In the genomic region with DNA sequence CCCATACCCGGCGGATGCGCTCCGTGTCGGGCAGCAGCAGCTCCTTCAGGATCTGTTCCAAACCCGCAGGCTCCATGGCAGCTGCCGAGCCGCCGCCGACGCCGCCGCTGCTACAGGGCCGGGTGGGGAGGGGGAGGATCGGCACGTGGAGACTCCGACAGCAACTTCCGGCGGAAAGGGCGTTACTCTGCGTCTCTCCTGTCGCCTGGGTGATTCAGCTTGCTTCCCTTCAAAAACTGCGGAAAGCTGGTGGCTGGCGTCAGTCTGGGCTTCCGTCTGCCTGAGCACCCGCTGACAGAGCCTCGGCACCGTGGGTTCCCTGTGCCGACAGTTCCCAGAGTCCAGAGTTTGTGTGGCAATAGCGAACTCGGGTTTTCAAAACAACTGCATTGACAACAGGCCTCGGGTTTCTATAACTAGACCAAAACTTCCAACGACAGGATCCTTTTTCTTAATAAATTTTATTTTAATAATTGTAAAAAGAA, we compare ENCODE assay signal across 8 mouse cellular contexts. TPM values are rescaled to one million over a fixed set of nuclear protein-coding genes. Genes with fewer than 3 reads are reported as not detected.
DNase-seq lines count a peak whose midpoint lies in the region; ATAC-seq and TF ChIP-seq lines count a peak whose summit lies in the region.

A gene (minus strand): TSS at position 435 of the 485 bp plus-strand sequence.

- H3K4me2 ChIP-seq in heart, embryonic 12.5 days: peak within 1 kb of the TSS; percentile 98
- peak within 1 kb of the TSS; percentile 66 for H3K4me2 ChIP-seq in kidney, postnatal 0 days (ENCODE audit: low read length)
- peak within 1 kb of the TSS; percentile 94 for H3K4me2 ChIP-seq in liver, embryonic 11.5 days
- peak within 1 kb of the TSS; percentile 90 for H3K4me2 ChIP-seq in stomach, embryonic 14.5 days (replicated peaks; ENCODE audit: low read depth, low read length)

- H3K4me3 ChIP-seq in C2C12 (ENCODE audit: insufficient read depth, poor library complexity, severe bottlenecking): peak within 1 kb of the TSS; percentile 68
- peak within 1 kb of the TSS; percentile 71 for H3K4me3 ChIP-seq in erythroblast, embryonic 14.5 days (replicated peaks)
- peak within 1 kb of the TSS; percentile 89 for H3K4me3 ChIP-seq in heart, embryonic 12.5 days
- H3K4me3 ChIP-seq in kidney, postnatal 0 days (replicated peaks; ENCODE audit: low read depth, low read length): peak within 1 kb of the TSS; percentile 53
- H3K4me3 ChIP-seq in liver, embryonic 11.5 days (ENCODE audit: low read depth, low read length): peak within 1 kb of the TSS; percentile 78
- H3K4me3 ChIP-seq in stomach, embryonic 14.5 days (ENCODE audit: low read depth, low read length): peak within 1 kb of the TSS; percentile 58

- peaks cover 39% of the 10 kb centered on the region for H3K4me1 ChIP-seq in erythroblast, embryonic 14.5 days (ENCODE audit: control insufficient read depth)
- H3K4me1 ChIP-seq in heart, embryonic 12.5 days (replicated peaks): peaks cover 18% of the 10 kb centered on the region
- H3K4me1 ChIP-seq in kidney, postnatal 0 days (replicated peaks; ENCODE audit: insufficient read depth, low read length): no peaks in the 10 kb centered on the region
- H3K4me1 ChIP-seq in liver, embryonic 11.5 days (replicated peaks; ENCODE audit: control insufficient read depth, insufficient read depth, low read length): peaks cover 12% of the 10 kb centered on the region
- peaks cover 5% of the 10 kb centered on the region; the same call in 1 of the 2 replicates for H3K4me1 ChIP-seq in stomach, embryonic 14.5 days (ENCODE audit: control insufficient read depth, insufficient read depth, low read length)

- peak; percentile 32; the same call in 1 of the 2 replicates for TF ChIP-seq POLR2A in brain, embryonic 14.5 days (IDR thresholded peaks at IDR 0.05; ENCODE audit: borderline replicate concordance, extremely low read depth, insufficient read depth, insufficient read length, poor library complexity, severe bottlenecking)

- peaks cover 22% of the 10 kb centered on the region for H3K79me3 ChIP-seq in C2C12 (ENCODE audit: low read depth)

- no peaks in the 10 kb centered on the region for H3K27me3 ChIP-seq in C2C12 (ENCODE audit: control insufficient read depth, insufficient read depth, insufficient read length)
- no peaks in the 10 kb centered on the region for H3K27me3 ChIP-seq in erythroblast, embryonic 14.5 days (ENCODE audit: control insufficient read depth)
- no peaks in the 10 kb centered on the region for H3K27me3 ChIP-seq in heart, embryonic 12.5 days (replicated peaks)
- no peaks in the 10 kb centered on the region for H3K27me3 ChIP-seq in kidney, postnatal 0 days (ENCODE audit: insufficient read depth, low read length)
- no peaks in the 10 kb centered on the region for H3K27me3 ChIP-seq in liver, embryonic 11.5 days (replicated peaks; ENCODE audit: control insufficient read depth, insufficient read depth, low read length)
- H3K27me3 ChIP-seq in stomach, embryonic 14.5 days (ENCODE audit: control insufficient read depth, insufficient read depth, low read length): no peaks in the 10 kb centered on the region

- ATAC-seq in heart, embryonic 12.5 days (ENCODE audit: insufficient number of reproducible peaks, low FRiP score): peak; percentile 86
- peak; percentile 84 for ATAC-seq in kidney, postnatal 0 days (replicated peaks; ENCODE audit: low FRiP score, low read depth)
- ATAC-seq in liver, embryonic 11.5 days (replicated peaks; ENCODE audit: low FRiP score): peak; percentile 86
- ATAC-seq in stomach, embryonic 14.5 days (ENCODE audit: insufficient number of reproducible peaks, insufficient read depth, low FRiP score, low read depth): peak; percentile 82

- peak within 1 kb of the TSS; percentile 79 for H3K27ac ChIP-seq in heart, embryonic 12.5 days (ENCODE audit: poor library complexity, severe bottlenecking)
- H3K27ac ChIP-seq in kidney, postnatal 0 days: no peak within 1 kb of the TSS; the same call in 1 of the 2 replicates
- 0 out of 2 replicates have a peak within 1 kb of the TSS, but pooled peaks have one; percentile 9 for H3K27ac ChIP-seq in liver, embryonic 11.5 days (ENCODE audit: low read depth, low read length)
- peak within 1 kb of the TSS; percentile 35; the same call in 1 of the 2 replicates for H3K27ac ChIP-seq in stomach, embryonic 14.5 days (ENCODE audit: low read length)

- H3K9ac ChIP-seq in heart, embryonic 12.5 days: peak within 1 kb of the TSS; percentile 90
- peak within 1 kb of the TSS; percentile 66 for H3K9ac ChIP-seq in kidney, postnatal 0 days (ENCODE audit: low read depth, low read length)
- H3K9ac ChIP-seq in liver, embryonic 11.5 days (ENCODE audit: low read depth, low read length): peak within 1 kb of the TSS; percentile 76
- H3K9ac ChIP-seq in stomach, embryonic 14.5 days (replicated peaks; ENCODE audit: low read depth, low read length): peak within 1 kb of the TSS; percentile 39

- no peak for TF ChIP-seq CTCF in C2C12 (IDR thresholded peaks at IDR 0.05; ENCODE audit: control insufficient read depth, insufficient read depth, insufficient read length)
- no peak for TF ChIP-seq CTCF in brain, embryonic 14.5 days (IDR thresholded peaks at IDR 0.05; ENCODE audit: borderline replicate concordance, extremely low read depth, insufficient read depth, insufficient read length)
- no peak for TF ChIP-seq CTCF in kidney, postnatal 0 days (IDR thresholded peaks at IDR 0.05; ENCODE audit: low read depth)

- H3K9me3 ChIP-seq in erythroblast, embryonic 14.5 days (ENCODE audit: control insufficient read depth, low read length): no peaks in the 10 kb centered on the region
- H3K9me3 ChIP-seq in heart, embryonic 12.5 days (replicated peaks): no peaks in the 10 kb centered on the region
- no peaks in the 10 kb centered on the region for H3K9me3 ChIP-seq in kidney, postnatal 0 days (replicated peaks; ENCODE audit: low read length)
- H3K9me3 ChIP-seq in liver, embryonic 11.5 days (ENCODE audit: control insufficient read depth, low read length): no peaks in the 10 kb centered on the region
- no peaks in the 10 kb centered on the region for H3K9me3 ChIP-seq in stomach, embryonic 14.5 days (ENCODE audit: control insufficient read depth, low read depth, low read length)

- WGBS in heart, embryonic 12.5 days: 1% methylated on average over 31 of the region's 33 CpGs
- under 1% methylated on average over 33 of the region's 33 CpGs for WGBS in kidney, postnatal 0 days
- WGBS in liver, embryonic 11.5 days: under 1% methylated on average over 33 of the region's 33 CpGs
- 2% methylated on average over 33 of the region's 33 CpGs for WGBS in stomach, embryonic 14.5 days

- H3ac ChIP-seq in C2C12 (ENCODE audit: control insufficient read depth, insufficient read length, low read depth): peak within 1 kb of the TSS; percentile 96

- H3K36me3 ChIP-seq in C2C12 (ENCODE audit: control insufficient read depth, insufficient read depth): peaks cover 84% of the 10 kb centered on the region
- H3K36me3 ChIP-seq in erythroblast, embryonic 14.5 days (ENCODE audit: control insufficient read depth): peaks cover 96% of the 10 kb centered on the region
- H3K36me3 ChIP-seq in heart, embryonic 12.5 days: peaks cover 81% of the 10 kb centered on the region
- H3K36me3 ChIP-seq in kidney, postnatal 0 days (ENCODE audit: insufficient read depth, low read length): peaks cover 57% of the 10 kb centered on the region
- H3K36me3 ChIP-seq in liver, embryonic 11.5 days (ENCODE audit: control insufficient read depth, insufficient read depth, low read length): peaks cover 47% of the 10 kb centered on the region
- H3K36me3 ChIP-seq in stomach, embryonic 14.5 days (ENCODE audit: control insufficient read depth, insufficient read depth, low read length): peaks cover 76% of the 10 kb centered on the region

- peaks cover 36% of the 10 kb centered on the region for H3K79me2 ChIP-seq in C2C12 (ENCODE audit: control insufficient read depth, insufficient read depth)

- DNase-seq in brain, embryonic 14.5 days (ENCODE audit: low read depth): peak; percentile 97
- DNase-seq in kidney, postnatal 0 days (ENCODE audit: low spot score): peak; percentile 96
- DNase-seq in liver, embryonic 11.5 days (ENCODE audit: low spot score): peak; percentile 88
- DNase-seq in naive thymus-derived CD4-positive, alpha-beta T cell, adult 2 months (ENCODE audit: low read depth): peak; percentile 91

TF ChIP-seq in C2C12, 6 proteins besides CTCF, POLR2A, EP300 and RAD21:
- no peak for TF ChIP-seq MYOG (IDR thresholded peaks at IDR 0.05; ENCODE audit: control insufficient read depth, extremely low read depth, insufficient read length)
- TF ChIP-seq USF1 (IDR thresholded peaks at IDR 0.05; ENCODE audit: low read depth): peak; percentile 66
- TF ChIP-seq CEBPB (IDR thresholded peaks at IDR 0.05; ENCODE audit: low read depth): no peak
- no peak for TF ChIP-seq FOSL1 (IDR thresholded peaks at IDR 0.05; ENCODE audit: insufficient read depth, low read length, poor library complexity, severe bottlenecking)
- peak; percentile 98 for TF ChIP-seq MAX (IDR thresholded peaks at IDR 0.05)
- TF ChIP-seq MYOD1 (IDR thresholded peaks at IDR 0.05; ENCODE audit: control insufficient read depth, insufficient read length, low read depth): no peak

RNA-seq across cellular contexts. Expression of the gene that starts here (rescaled TPM):
- 113 TPM for polyA plus RNA-seq in C2C12 (2012; fragmentation: generic; extraction: Trizol)
- polyA plus RNA-seq in brain, embryonic 14.5 days (2012; rRNA removed): 182 and 184 TPM in 2 replicates
- polyA plus RNA-seq in erythroblast, embryonic 14.5 days (2012): 2.2 and 2.9 TPM in 2 replicates
- 66.1 and 68.4 TPM in 2 replicates for polyA plus RNA-seq in heart, embryonic 12.5 days (2016; fragmentation: Nextera tagmentation; extraction: Ambion mirVana)
- 58.5 and 68.7 TPM in 2 replicates for polyA plus RNA-seq in kidney, postnatal 0 days (2015; fragmentation: Nextera tagmentation; extraction: Ambion mirVana)
- polyA plus RNA-seq in liver, embryonic 11.5 days (2014; fragmentation: Nextera tagmentation; extraction: Ambion mirVana): 90.1 and 92.1 TPM in 2 replicates
- 93.6 and 105 TPM in 2 replicates for polyA plus RNA-seq in stomach, embryonic 14.5 days (2014; fragmentation: Nextera tagmentation; extraction: Ambion mirVana)

Comparison
In these comparisons a context has a peak if more than half of its experiments do, and no peak if none do; other contexts are left out.
1. RNA of the gene that starts here (polyA plus RNA-seq): 182 to 184 TPM in brain, embryonic 14.5 days, 113 TPM in C2C12 (single experiment), 93.6 to 105 TPM in stomach, embryonic 14.5 days, 90.1 to 92.1 TPM in liver, embryonic 11.5 days, 66.1 to 68.4 TPM in heart, embryonic 12.5 days and 58.5 to 68.7 TPM in kidney, postnatal 0 days; 2.2 to 2.9 TPM in erythroblast, embryonic 14.5 days; every median in the first group is over 10 times any median in the second.
2. H3K9ac ChIP-seq: peak in every context shown above with its lines; median percentile 90 in heart, embryonic 12.5 days; 76 in liver, embryonic 11.5 days; 66 in kidney, postnatal 0 days; 39 in stomach, embryonic 14.5 days.
3. Peak in every context shown above with its lines, with median percentiles within 50 percentile points of each other: H3K4me3 ChIP-seq, DNase-seq, ATAC-seq and H3K4me2 ChIP-seq.